Mouse (Mus musculus) G1E (cell line): ENCODE measurements around the gene Sftpd.

Source experiments
- CTCF ChIP-seq: IDR thresholded peaks from 2 replicates; pipeline ENCODE4 v1.5.1; 2012; ENCODE audit warnings: low read depth, low read length, inconsistent platforms, mixed read lengths
- GATA1 ChIP-seq: IDR thresholded peaks from 2 replicates; pipeline ENCODE4 v1.6.1; 2012; ENCODE audit warnings: borderline replicate concordance, low read length, inconsistent platforms, mixed read lengths
- GATA2 ChIP-seq: IDR thresholded peaks from 2 replicates; pipeline ENCODE4 v1.6.1; 2012; ENCODE audit warnings: low read depth, low read length, inconsistent platforms, borderline replicate concordance
- POLR2AphosphoS5 ChIP-seq: IDR thresholded peaks from 2 replicates; pipeline ENCODE4 v1.6.1; 2012; ENCODE audit warnings: low read depth, low read length, inconsistent platforms; ENCODE audit not compliant: insufficient replicate concordance
- TAL1 ChIP-seq: conservative IDR thresholded peaks from 2 replicates; pipeline ENCODE4 v1.6.1; 2012; ENCODE audit warnings: low read depth, low read length, inconsistent platforms, mixed read lengths

- TF ChIP-seq CTCF (no peak), GATA1 (no peak), TAL1 (no peak), POLR2AphosphoS5 (no peak), GATA2 (no peak)
These were observed 53.4 kb downstream of the Sftpd start, which contains the start of gene Sftpa1 for GRCm38 (mm10) chr14:41131540-41131939.
